Mouse (Mus musculus): Measurements from ENCODE around the gene Il18.

GRCm38 (mm10) chr9:50585145-50585818 lies 30.7 kb downstream of the Il18 start:
- TF ChIP-seq POLR2A (IDR thresholded peaks at IDR 0.05; ENCODE audit: insufficient read depth, low read depth, low read length) (no peak), CTCF (IDR thresholded peaks at IDR 0.05) (no peak)
